Mouse (Mus musculus) gastrocnemius, adult 2 months (tissue): Measurements from ENCODE around the gene Tbxa2r. TPM values are rescaled to one million over a fixed set of nuclear protein-coding genes. Genes with fewer than 3 reads are reported as not detected.

Source experiments
- DNase-seq: peaks from one replicate; pipeline ENCODE4 v3.0.0; 2022
- H3K27ac ChIP-seq: fragments of 200-600 bp; 2 replicates; pipeline ENCODE4 v1.8.1; 2022; ENCODE audit warnings: mild to moderate bottlenecking
- H3K4me3 ChIP-seq: fragments of 200-600 bp; 2 replicates; pipeline ENCODE4 v1.8.1; 2022; ENCODE audit warnings: mild to moderate bottlenecking, moderate library complexity
- CTCF ChIP-seq: fragments of 200-600 bp; IDR thresholded peaks from 2 replicates; pipeline ENCODE4 v1.8.1; 2022; ENCODE audit warnings: antibody characterized with exemption, mild to moderate bottlenecking, moderate library complexity
- intact Hi-C: fragments of 180-260 bp; cut with DNase I; formaldehyde crosslinking; loops from one replicate; pipeline ENCODE4 v1.15.1; 2025
- total RNA-seq, 2 experiments: library from RNA; stranded (reverse); gene quantifications; 2 replicates each; pipeline ENCODE4 v1.2.3; 2021

Tbxa2r gene
- total RNA-seq, 2 experiments from 2014 or later = 0.43 to 0.75 TPM

DNA sequence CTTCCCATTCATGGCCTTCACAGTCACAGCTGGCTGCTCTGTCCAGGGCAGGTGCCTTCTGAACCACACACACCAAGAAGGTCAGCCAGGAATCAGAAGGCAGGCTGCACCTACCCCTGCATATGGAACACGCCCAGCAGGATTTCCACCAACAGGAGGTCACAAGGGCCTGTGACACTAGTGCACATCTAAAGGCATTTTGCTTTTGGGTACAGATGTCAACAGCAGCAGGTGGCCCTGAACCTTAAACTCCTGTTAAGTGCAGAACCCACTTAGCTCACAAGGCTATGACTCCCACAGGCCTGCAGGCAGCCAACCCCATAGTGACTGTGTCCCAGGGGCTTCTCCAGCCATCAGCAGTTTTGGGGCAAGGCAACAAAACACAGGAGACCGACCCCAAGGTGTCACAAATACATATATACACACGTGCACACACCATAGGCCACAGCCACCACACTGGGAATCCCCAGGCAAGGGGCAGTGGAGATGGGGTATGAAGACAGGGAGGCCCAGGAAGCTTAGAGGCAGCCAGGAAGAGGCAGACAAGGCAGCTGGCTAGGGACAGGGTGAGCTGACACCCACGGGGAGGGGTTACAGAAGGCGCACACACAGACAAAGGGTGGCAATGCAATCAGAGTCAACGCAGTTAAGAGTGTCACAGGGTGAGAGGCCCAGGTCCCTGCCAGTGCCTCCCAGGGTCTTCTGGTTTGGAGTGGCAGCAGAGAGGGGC, 38.1 kb downstream of the Tbxa2r start:
- intact Hi-C loops = no loop called here
- no peak overlapping the region for H3K27ac ChIP-seq

DNA sequence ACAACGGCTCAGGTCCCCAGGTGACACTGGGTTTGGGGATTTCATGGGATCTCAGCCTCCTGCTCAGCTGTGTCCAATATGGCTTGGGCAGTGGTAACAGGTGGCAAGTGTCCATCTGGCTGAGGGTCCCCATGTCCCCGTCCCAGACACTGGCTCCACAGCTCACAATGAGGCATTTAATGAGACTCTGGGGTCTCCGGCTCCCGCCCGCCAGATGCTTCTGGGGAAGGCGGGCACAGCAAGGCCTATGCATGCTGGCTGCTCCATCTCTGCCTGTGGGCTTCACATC, 38.6 kb downstream of the Tbxa2r start:
- no peak overlapping the region for H3K27ac ChIP-seq
- no peak for TF ChIP-seq CTCF
- no peak overlapping the region for H3K4me3 ChIP-seq
- intact Hi-C loops = no loop called here
- DNase-seq = no peak

More for the DNA sequence above, 38.1 kb downstream of the Tbxa2r start:
- no peak for TF ChIP-seq CTCF
- DNase-seq = no peak
- no peak overlapping the region for H3K4me3 ChIP-seq

DNA sequence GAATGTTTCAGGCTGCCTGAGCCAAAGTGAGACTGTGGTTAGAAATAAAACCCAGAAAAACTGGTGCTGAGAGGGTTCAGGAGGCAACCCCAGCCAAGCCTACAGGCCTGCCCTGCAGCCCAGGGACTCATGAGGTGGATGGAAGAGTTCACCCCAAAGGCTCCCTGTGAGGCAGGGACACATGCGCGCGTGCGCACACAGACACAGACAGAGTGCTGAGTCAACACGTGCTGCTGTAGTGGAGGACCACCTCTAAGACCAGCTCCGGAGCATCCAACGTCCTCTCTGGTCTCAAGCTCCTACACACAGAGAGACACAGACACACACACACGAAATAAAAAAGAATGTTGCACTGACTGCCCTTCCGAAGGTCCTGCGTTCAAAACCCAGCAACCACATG, 46.8 kb downstream of the Tbxa2r start:
- no peak overlapping the region for H3K4me3 ChIP-seq
- no peak for DNase-seq
- no peak overlapping the region for H3K27ac ChIP-seq
- intact Hi-C loops = loop anchor here (10.0 kb wide), 1 partner anchor 169 kb away; the partner anchor contains the start of gene Gna11
- TF ChIP-seq CTCF = no peak

DNA sequence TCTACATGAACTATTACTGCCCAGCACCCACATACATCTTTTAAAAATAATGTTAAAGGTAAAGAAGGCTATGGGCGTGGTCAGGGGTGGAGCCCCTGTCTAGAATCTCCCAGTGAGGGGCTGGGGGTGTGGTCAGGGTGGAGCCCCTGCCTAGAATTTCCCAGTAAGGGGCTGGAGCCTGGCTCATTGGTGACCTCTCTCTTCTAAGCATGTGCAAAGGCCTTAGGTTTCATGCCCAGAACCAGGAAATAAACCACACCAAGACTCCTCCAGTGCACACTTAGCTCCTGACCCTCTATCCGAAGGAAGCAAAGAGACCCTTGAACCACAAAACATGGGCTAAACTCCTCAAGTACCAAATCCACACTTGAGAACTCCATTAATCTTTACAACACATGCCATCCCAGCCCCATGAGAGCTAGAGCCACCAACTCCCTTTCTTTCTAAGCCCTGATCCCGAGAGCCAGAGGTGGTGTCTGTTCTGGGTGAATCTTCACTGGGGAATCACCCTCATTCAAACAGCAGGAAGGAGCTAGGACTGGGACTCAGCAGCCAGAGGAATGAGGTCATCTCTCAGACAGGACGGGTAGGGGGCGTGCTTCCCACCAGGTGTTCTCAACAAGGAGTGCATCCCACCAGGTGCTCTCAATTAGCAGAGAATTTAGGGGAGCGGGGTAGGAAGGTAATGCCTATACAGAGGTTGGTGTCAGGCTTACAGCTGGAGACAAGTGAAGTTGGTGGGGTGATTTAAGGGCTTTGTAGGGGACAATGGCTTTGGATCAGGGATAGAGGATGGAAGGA, 48.2 kb downstream of the Tbxa2r start:
- H3K27ac ChIP-seq = peak overlapping the region; percentile 24; the same call in 1 of the 2 replicates
- intact Hi-C loops = loop anchor here (10.0 kb wide), 1 partner anchor 168 kb away; the partner anchor contains the start of gene Gna11
- DNase-seq = no peak
- peak overlapping the region; percentile 99 for H3K4me3 ChIP-seq
- TF ChIP-seq CTCF = no peak

DNA sequence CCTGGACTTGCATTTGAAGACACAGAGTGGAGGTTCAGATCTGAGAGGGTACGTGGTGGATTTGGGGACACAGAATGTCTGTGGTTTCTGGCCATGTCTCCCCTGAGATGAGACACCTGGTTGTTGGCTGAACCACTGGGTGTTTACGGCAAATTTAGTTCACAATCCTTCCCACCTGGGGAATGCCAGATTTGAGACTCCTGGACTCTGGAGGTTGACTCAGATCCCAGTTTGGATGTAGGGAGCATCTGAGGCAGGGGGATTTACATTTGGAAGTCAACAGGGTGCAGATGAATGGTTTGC, 48.8 kb downstream of the Tbxa2r start:
- no peak for DNase-seq
- peak overlapping the region; percentile 99 for H3K4me3 ChIP-seq
- TF ChIP-seq CTCF = no peak
- peak overlapping the region; percentile 94 for H3K27ac ChIP-seq
- intact Hi-C loops = loop anchor here (10.0 kb wide), 1 partner anchor 167 kb away; the partner anchor contains the start of gene Gna11

DNA sequence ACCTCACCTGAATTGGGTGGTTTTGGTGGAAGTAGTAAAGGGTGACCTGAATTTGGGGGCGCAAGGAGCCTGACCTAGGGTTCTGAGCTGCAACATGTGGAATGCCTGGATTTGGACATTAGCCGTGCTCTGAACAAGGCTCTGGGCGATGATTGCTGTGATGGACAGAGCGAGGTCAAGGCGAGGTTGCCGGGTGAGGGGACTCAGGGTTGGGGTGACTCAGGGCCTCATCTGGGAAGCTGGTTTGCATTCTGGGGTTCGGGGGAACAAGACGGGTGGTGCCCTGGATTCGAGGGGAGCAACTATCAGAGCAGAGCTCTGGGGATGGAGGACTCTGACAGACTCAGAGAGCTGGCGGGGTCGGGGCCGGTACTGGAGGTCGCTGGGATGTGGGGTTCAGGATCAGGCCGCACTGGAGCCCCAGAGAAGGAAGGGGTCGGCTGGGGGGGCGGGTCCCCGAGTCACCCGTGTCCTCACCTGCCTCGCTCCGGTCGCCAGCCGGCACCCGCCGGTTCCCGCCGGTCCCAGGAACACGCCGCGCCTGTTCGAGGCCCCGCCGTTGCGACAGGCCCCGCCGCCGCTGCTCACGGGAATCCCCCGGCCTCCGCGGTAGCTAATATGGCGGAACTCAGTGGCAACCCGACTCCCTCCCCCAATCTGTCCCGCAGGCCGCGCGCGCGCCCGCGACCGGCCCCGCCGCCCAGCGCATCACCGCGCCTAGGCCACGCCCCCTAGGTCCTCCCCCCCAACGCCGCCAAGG, 49.4 kb downstream of the Tbxa2r start, which contains the start of gene Fzr1:
Fzr1 (minus strand) TSS at position 724 of the 760 bp plus-strand sequence.
- TF ChIP-seq CTCF = no peak
- intact Hi-C loops = loop anchor here (10.0 kb wide), 1 partner anchor 167 kb away; the partner anchor contains the start of gene Gna11
- peak within 1 kb of the TSS; percentile 99 for H3K4me3 ChIP-seq
- DNase-seq = no peak
- peak within 1 kb of the TSS; percentile 94 for H3K27ac ChIP-seq

DNA sequence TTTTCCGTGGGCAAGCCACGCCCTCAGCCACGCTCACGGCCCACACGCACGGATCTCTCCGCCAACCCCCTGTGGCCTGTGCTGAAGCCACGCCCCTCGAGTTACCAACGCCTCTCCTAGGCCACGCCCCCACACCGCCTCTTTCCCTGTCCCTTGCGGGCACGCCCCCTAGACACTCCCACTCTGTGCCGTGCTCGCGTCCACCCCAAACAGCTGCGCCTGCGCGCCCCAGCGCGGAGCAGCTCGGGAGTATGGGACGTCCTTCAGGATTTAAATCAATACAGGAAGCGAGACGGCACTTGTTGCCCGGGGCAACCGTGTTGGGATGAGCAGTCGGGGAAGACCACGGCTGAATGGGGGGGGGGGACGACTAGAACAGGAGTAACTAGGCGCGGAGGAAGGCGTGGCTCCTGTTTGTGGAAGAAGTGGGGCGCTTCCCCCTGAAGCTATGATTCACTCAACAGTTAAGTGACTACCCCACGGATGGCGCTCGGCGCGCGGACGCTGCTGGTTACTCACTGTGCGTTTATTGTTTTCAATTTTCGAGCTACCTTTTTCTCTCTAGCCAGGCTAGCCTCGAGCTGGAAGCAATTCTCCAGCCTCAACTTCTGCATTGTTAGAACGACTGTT, 50.1 kb downstream of the Tbxa2r start:
- peak overlapping the region; percentile 99 for H3K4me3 ChIP-seq
- TF ChIP-seq CTCF = no peak
- DNase-seq = peak; percentile 100
- H3K27ac ChIP-seq = peak overlapping the region; percentile 75
- intact Hi-C loops = loop anchor here (10.0 kb wide), 1 partner anchor 166 kb away; the partner anchor contains the start of gene Gna11

DNA sequence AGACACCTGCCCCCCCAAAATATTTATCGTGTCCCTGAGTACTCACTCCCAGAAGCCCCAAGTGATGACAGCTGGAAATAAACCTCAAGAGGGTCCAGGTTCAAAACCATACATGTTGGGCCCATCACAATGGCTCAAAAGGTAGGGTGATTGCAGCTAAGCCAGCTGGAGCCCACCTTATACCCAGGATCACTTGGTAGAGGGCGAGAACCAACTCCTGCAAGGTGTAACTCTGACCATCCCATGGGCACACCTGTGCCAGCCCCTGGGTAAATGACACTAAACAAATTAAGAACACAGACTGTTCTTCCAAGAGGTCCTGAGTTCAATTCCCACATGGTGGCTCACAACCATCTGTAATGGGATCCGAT, 50.6 kb downstream of the Tbxa2r start:
- no peak for DNase-seq
- Histone ChIP-seq H3K4me3 (peak overlapping the region; percentile 79), H3K27ac (peak overlapping the region; percentile 75)
- intact Hi-C loops = loop anchor here (10.0 kb wide), 1 partner anchor 166 kb away; the partner anchor contains the start of gene Gna11
- no peak for TF ChIP-seq CTCF

DNA sequence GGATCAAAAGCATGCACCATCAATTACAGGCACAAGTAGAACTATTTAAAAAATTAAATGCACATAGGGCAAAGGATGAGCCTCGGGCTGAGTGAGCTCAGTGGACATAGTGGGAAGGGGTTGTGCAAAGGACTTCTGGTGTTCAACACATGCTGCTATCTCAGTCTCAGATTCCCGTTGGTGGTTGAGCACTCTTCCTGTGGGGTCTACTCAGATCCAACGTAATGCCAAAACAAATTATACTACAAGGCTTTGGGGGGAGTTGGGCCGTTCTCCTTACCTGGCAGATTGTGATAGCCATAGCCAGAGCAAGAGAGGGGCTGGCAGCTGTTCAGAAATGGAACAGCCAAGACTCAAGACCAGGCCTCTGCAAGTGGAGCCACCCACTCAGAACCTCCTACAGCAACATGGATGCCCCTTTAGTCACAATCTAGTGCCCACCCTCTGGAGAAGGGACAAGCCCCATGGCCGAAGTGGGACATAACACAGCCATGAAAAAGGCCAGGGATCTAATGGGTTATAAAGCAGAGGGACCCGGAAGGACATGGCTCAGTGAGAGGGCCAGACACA, 51.4 kb downstream of the Tbxa2r start:
- TF ChIP-seq CTCF = no peak
- intact Hi-C loops = loop anchor here (10.0 kb wide), 1 partner anchor 165 kb away; the partner anchor contains the start of gene Gna11
- Histone ChIP-seq H3K4me3 (no peak overlapping the region), H3K27ac (no peak overlapping the region)
- no peak for DNase-seq

DNA sequence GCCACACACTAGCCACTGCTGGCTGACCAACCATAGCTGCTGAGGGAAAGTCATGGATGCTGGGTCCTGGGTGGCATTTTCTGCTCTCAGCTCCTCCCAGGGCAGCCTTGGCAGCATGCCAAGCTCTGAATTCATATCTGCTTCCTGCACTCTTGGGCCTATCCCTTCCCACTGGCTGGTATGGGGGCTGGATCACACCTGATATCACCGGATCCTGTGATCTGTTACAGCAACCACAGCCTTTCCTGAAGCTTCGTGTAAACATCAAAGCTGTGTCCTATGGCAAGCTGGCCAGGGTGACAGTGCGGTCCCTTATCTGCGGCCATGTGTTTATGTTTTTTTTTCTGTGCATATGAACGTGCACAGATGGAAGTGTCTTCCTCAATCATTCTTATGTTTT, 53.5 kb downstream of the Tbxa2r start:
- DNase-seq = no peak
- intact Hi-C loops = no loop called here
- no peak overlapping the region for H3K27ac ChIP-seq
- no peak for TF ChIP-seq CTCF
- H3K4me3 ChIP-seq = no peak overlapping the region

DNA sequence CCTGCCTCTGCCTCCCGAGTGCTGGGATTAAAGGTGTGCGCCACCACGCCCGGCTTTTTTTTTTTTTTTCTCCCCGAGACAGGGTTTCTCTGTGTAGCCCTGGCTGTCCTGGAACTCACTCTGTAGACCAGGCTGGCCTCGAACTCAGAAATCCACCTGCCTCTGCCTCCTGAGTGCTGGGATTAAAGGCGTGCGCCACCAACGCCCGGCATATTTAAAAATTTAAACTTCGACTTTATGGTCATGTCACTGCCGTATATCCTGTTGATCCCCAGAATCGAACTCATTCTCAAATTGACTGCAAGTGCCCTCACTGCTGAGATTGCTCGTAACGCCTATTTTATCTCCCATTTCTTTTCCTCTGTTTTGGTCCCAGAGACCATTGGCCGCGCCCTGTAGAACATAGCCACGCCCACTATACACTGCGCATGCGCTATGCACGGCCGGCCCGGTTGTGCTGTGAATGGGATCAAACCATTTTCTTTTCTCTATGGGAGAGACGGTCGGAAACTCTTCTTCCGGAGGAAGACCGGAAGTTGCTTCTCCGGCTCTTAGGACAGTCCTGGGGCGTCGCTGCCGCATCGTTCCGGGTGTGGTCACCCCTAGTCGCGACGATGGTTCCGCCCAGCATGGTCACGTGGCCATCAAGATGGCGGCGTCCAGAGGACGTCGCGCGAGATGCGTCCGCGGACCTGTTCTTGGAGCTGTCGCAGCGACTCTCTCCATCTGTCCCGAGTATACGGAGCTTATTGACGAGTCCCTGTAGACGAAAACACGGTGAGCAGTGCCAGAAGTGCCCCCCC, 55.5 kb downstream of the Tbxa2r start, which contains the start of the genes Dohh and Gm48551:
Dohh (plus strand) TSS at position 627 of the 803 bp plus-strand sequence.
Gm48551 (plus strand) TSS at position 665 of the 803 bp plus-strand sequence.
- no peak for TF ChIP-seq CTCF
- intact Hi-C loops = no loop called here

More for the DNA sequence above, 55.5 kb downstream of the Tbxa2r start, which contains the start of the genes Dohh and Gm48551:
- Histone ChIP-seq H3K4me3 (peak within 1 kb of the TSS; percentile 80), H3K27ac (peak within 1 kb of the TSS; percentile 95)
- DNase-seq = peak; percentile 99
